Mouse (Mus musculus) heart, embryonic 13.5 days (tissue): ENCODE results near the gene Tmem38b. TPM values are rescaled to one million over a fixed set of nuclear protein-coding genes. Genes with fewer than 3 reads are reported as not detected.

Experiments
- ATAC-seq: fragments of 200-750 bp; cut with Nextera tagmentation; 2 replicates; pipeline ENCODE4 v1.8.0; 2017; ENCODE audit warnings: moderate TSS enrichment; ENCODE audit not compliant: insufficient number of reproducible peaks, low FRiP score, low TSS enrichment; ENCODE audit errors: extremely low read depth
- H3K27ac ChIP-seq: fragments of 300-500 bp; sonication (generic); replicated peaks from 2 replicates; pipeline ENCODE4 v1.5.1; 2015; ENCODE audit warnings: moderate library complexity, mild to moderate bottlenecking, inconsistent platforms
- H3K27me3 ChIP-seq: fragments of 300-500 bp; sonication (generic); replicated peaks from 2 replicates; pipeline ENCODE4 v1.6.1; 2015; ENCODE audit warnings: mild to moderate bottlenecking, inconsistent platforms
- H3K36me3 ChIP-seq: fragments of 300-500 bp; sonication (generic); 2 replicates; pipeline ENCODE4 v1.6.1; 2015; ENCODE audit warnings: mild to moderate bottlenecking, inconsistent platforms
- H3K4me1 ChIP-seq: fragments of 300-500 bp; sonication (generic); 2 replicates; pipeline ENCODE4 v1.6.1; 2015; ENCODE audit warnings: inconsistent platforms
- H3K4me2 ChIP-seq: fragments of 300-500 bp; sonication (generic); 2 replicates; pipeline ENCODE4 v1.6.1; 2015; ENCODE audit warnings: inconsistent platforms, mild to moderate bottlenecking, moderate library complexity
- H3K4me3 ChIP-seq: fragments of 300-500 bp; sonication (generic); 2 replicates; pipeline ENCODE4 v1.5.1; 2015; ENCODE audit warnings: moderate library complexity, mild to moderate bottlenecking, inconsistent platforms
- H3K9ac ChIP-seq: fragments of 300-500 bp; sonication (generic); 2 replicates; pipeline ENCODE4 v1.6.1; 2015; ENCODE audit warnings: inconsistent platforms, mild to moderate bottlenecking, moderate library complexity
- H3K9me3 ChIP-seq: fragments of 300-500 bp; sonication (generic); 2 replicates; pipeline ENCODE4 v1.6.1; 2016; ENCODE audit warnings: inconsistent platforms
- WGBS: fragments of 180-500 bp; shearing (Covaris S2); methylation state at CpG from one replicate; pipeline ENCODE4 v1.1.7; 2015; ENCODE audit warnings: mixed read lengths; 5-methylcytosine and 5-hydroxymethylcytosine counted together
- polyA plus RNA-seq: library from polyadenylated mRNA; unstranded; fragments of >200 nt; fragmentation: Nextera tagmentation; extraction: Ambion mirVana; gene quantifications from 2 replicates; pipeline ENCODE4 v1.2.1, GENCODE M21; 2015

Tmem38b gene
- polyA plus RNA-seq, 1 experiment from 2014 or later = 8.1 TPM

DNA sequence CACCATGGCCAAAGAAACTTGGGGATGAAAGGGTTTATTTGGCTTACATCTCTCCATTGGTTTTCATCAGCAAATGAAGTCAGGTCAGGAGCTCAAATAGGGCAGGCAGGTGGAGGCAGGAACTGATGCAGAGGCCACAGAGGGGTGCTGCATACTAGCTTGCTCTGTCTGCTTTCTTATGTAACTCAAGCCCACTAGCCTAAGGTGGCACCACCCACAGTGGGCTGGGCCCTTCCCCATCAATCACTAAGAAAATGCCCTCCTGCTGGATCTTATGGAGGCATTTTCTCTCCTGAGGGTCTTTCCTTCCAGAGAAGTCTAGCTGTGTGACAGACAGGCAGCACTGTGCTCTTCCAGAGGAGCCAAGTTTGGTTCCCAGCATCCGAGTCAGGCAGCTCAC, 27.5 kb downstream of the Tmem38b start:
- H3K27ac ChIP-seq = no peak overlapping the region
- WGBS = 77% methylated on average over 1 of the region's 1 CpGs
- ATAC-seq = no peak
- peaks cover 15% of the 10 kb centered on the region for H3K36me3 ChIP-seq
- no peaks in the 10 kb centered on the region for H3K9me3 ChIP-seq
- no peak overlapping the region for H3K4me3 ChIP-seq
- no peaks in the 10 kb centered on the region for H3K27me3 ChIP-seq
- no peak overlapping the region for H3K4me2 ChIP-seq
- no peak overlapping the region for H3K9ac ChIP-seq
- 0 out of 2 replicates have a peak, but pooled peaks cover 4% of the 10 kb centered on the region for H3K4me1 ChIP-seq

DNA sequence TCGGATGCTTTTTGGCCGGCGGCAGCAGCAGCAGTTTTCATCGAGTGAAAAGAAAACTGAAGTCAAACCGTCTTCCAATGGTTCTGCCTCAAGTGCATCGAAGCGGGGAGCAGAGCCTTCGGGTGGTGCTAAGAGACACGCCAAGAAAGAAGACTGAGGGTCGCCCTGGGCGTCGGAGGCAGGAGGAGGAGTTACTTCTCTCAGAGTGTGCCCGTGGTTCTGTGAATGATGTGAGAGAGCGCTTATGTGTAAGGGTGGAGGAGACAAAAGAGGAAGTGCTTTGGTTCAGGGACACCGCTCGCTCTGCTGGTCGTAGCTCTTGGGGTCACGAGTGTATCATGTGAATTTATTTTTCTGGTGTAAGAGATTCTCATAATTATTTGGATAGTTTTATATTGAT, 34.1 kb downstream of the Tmem38b start:
- Histone ChIP-seq H3K9ac (0 out of 2 replicates have a peak overlapping the region, but pooled peaks have one; percentile 37), H3K9me3 (no peaks in the 10 kb centered on the region), H3K27me3 (no peaks in the 10 kb centered on the region), H3K4me1 (no peaks in the 10 kb centered on the region), H3K4me3 (no peak overlapping the region), H3K4me2 (peak overlapping the region; percentile 30; the same call in 1 of the 2 replicates), H3K27ac (no peak overlapping the region), H3K36me3 (peaks cover 7% of the 10 kb centered on the region)
- no peak for ATAC-seq
- WGBS = 59% methylated on average over 18 of the region's 18 CpGs

DNA sequence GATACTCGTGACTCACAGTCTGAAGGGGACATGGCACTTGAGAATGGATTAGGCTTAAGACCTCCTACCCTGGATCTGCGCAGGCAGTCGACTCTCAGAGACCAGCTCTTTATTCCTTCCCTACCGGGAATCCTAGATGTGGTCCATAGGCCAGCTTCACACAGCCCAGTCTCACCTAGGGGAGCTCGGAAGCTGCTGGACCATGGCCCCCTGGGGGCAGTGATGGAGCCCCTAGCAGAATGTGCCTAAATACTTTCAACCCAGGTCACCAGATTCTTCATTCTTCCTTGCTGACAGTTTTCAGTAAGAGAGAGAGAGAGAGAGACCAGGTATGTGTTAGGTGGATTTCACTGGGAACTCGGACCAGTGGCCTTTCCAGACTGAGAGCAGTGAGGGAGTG, 36.3 kb downstream of the Tmem38b start:
- no peaks in the 10 kb centered on the region for H3K4me1 ChIP-seq
- no peak overlapping the region for H3K27ac ChIP-seq
- no peak overlapping the region for H3K4me2 ChIP-seq
- no peaks in the 10 kb centered on the region for H3K27me3 ChIP-seq
- H3K36me3 ChIP-seq = peaks cover 3% of the 10 kb centered on the region; the same call in 1 of the 2 replicates
- no peak overlapping the region for H3K9ac ChIP-seq
- no peak overlapping the region for H3K4me3 ChIP-seq
- no peak for ATAC-seq
- 70% methylated on average over 6 of the region's 6 CpGs for whole genome bisulfite sequencing
- H3K9me3 ChIP-seq = no peaks in the 10 kb centered on the region

- ATAC-seq = no peak
- WGBS = 80% methylated on average over 19 of the region's 19 CpGs
- Histone ChIP-seq H3K9me3 (no peaks in the 10 kb centered on the region), H3K9ac (no peak overlapping the region), H3K36me3 (peaks cover 3% of the 10 kb centered on the region; the same call in 1 of the 2 replicates), H3K27me3 (no peaks in the 10 kb centered on the region), H3K4me1 (no peaks in the 10 kb centered on the region), H3K27ac (no peak overlapping the region), H3K4me2 (no peak overlapping the region), H3K4me3 (no peak overlapping the region)
Observed at GRCm38 (mm10) chr4:53864098-53864820, 38.4 kb downstream of the Tmem38b start.

GRCm38 (mm10) chr4:53866459-53866858, 40.6 kb downstream of the Tmem38b start:
- H3K4me3 ChIP-seq = no peak overlapping the region
- H3K9me3 ChIP-seq = peaks cover 4% of the 10 kb centered on the region; the same call in 1 of the 2 replicates
- no peak overlapping the region for H3K27ac ChIP-seq
- H3K4me2 ChIP-seq = no peak overlapping the region
- no peak for ATAC-seq
- H3K27me3 ChIP-seq = no peaks in the 10 kb centered on the region
- H3K9ac ChIP-seq = no peak overlapping the region
- no peaks in the 10 kb centered on the region for H3K36me3 ChIP-seq
- no peaks in the 10 kb centered on the region for H3K4me1 ChIP-seq

GRCm38 (mm10) chr4:53878542-53879417, 52.9 kb downstream of the Tmem38b start:
- Histone ChIP-seq H3K9me3 (no peaks in the 10 kb centered on the region), H3K9ac (no peak overlapping the region), H3K4me3 (peak overlapping the region; percentile 15; the same call in 1 of the 2 replicates), H3K4me1 (no peaks in the 10 kb centered on the region), H3K4me2 (peak overlapping the region; percentile 57), H3K36me3 (no peaks in the 10 kb centered on the region), H3K27ac (no peak overlapping the region), H3K27me3 (no peaks in the 10 kb centered on the region; the same call in 1 of the 2 replicates)
- ATAC-seq = no peak
- 49% methylated on average over 24 of the region's 24 CpGs for WGBS

DNA sequence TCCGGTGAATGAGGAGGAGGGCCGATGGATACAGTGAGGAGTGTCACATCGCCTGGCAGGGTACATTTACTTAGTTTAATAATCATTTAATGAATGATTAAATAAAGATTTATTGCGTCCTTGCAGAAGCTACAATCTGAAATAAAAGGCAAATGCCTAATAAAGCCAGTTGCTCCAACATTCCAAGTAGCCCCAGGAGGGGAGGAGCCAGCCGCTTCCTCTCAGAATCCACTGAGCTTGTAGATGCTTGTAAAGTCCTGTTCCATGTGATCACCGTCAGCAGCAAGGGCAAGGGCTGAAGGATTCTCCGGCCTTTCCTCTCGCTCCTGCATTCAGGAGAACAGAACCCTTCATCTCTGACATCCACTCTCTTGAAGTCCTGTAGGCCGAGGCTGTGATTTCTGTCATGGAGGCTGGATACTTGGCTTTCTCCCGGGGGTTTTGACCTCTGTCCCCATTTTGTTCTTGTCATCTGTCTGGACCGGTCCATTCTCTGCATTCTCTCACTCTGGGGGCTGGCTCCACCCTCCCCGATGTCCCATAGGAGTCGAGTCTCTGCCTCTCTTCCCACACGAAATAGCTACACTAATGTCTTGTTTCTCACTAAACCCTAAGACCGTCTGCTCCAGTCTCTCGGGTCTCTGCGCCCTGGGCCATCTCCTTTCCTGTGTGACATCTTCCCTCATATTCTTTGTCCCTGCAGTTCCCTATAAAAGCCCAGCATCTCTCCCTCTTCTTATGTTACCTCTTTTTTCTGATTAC, 57.3 kb downstream of the Tmem38b start:
- Histone ChIP-seq H3K27me3 (peaks cover 3% of the 10 kb centered on the region; the same call in 1 of the 2 replicates), H3K4me3 (no peak overlapping the region), H3K27ac (no peak overlapping the region), H3K36me3 (no peaks in the 10 kb centered on the region), H3K9ac (no peak overlapping the region), H3K9me3 (no peaks in the 10 kb centered on the region), H3K4me2 (no peak overlapping the region), H3K4me1 (peaks cover 14% of the 10 kb centered on the region)
- ATAC-seq = no peak
- 65% methylated on average over 17 of the region's 17 CpGs for WGBS

GRCm38 (mm10) chr4:53884351-53885245, 58.8 kb downstream of the Tmem38b start:
- H3K9ac ChIP-seq = no peak overlapping the region
- H3K27me3 ChIP-seq = peaks cover 3% of the 10 kb centered on the region; the same call in 1 of the 2 replicates
- H3K4me2 ChIP-seq = no peak overlapping the region
- no peak for ATAC-seq
- H3K9me3 ChIP-seq = no peaks in the 10 kb centered on the region
- H3K27ac ChIP-seq = no peak overlapping the region
- 60% methylated on average over 14 of the region's 14 CpGs for WGBS
- no peaks in the 10 kb centered on the region for H3K36me3 ChIP-seq
- H3K4me1 ChIP-seq = peaks cover 14% of the 10 kb centered on the region
- H3K4me3 ChIP-seq = no peak overlapping the region

GRCm38 (mm10) chr4:53886342-53887088, 60.7 kb downstream of the Tmem38b start:
- Histone ChIP-seq H3K9ac (peak overlapping the region; percentile 72), H3K9me3 (no peaks in the 10 kb centered on the region), H3K27ac (no peak overlapping the region), H3K4me3 (peak overlapping the region; percentile 42), H3K4me1 (peaks cover 14% of the 10 kb centered on the region), H3K27me3 (peaks cover 3% of the 10 kb centered on the region; the same call in 1 of the 2 replicates), H3K36me3 (no peaks in the 10 kb centered on the region), H3K4me2 (peak overlapping the region; percentile 72)
- WGBS = 28% methylated on average over 22 of the region's 22 CpGs
- no peak for ATAC-seq

DNA sequence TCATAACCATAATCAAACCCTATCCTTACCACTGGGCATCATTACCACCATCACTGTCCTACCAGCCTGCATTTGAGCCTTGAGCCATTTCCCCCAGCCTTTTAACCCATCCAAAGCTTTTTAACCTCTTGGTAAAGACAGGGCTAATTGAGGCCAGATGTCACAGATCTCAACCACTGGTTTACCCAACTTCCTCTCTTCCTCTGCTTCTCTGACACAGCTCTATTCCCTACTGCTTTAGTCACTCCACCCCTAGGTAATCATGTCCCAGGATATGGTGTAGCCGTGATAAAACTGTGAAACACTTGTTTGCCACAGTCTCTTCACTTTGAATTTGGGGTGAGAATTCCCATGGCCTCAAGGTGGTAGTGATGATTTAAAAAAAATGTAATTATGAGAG, 69.5 kb downstream of the Tmem38b start:
- Histone ChIP-seq H3K9me3 (no peaks in the 10 kb centered on the region), H3K4me1 (no peaks in the 10 kb centered on the region; the same call in 1 of the 2 replicates), H3K9ac (no peak overlapping the region), H3K36me3 (no peaks in the 10 kb centered on the region), H3K27ac (no peak overlapping the region), H3K27me3 (no peaks in the 10 kb centered on the region), H3K4me3 (no peak overlapping the region), H3K4me2 (no peak overlapping the region)
- no peak for ATAC-seq
- 54% methylated on average over 1 of the region's 1 CpGs for WGBS
